Mouse (Mus musculus): ENCODE measurements around the gene Fkbp1a. TPM values are rescaled to one million over a fixed set of nuclear protein-coding genes. Genes with fewer than 3 reads are reported as not detected.
A peak's percentile ranks its signal among the peaks of the same experiment; 100 is the strongest.

The Fkbp1a gene
- polyA plus RNA-seq, 1 experiment from 2014 or later = 500 TPM

GRCm38 (mm10) chr2:151580945-151581344, 38.7 kb downstream of the Fkbp1a start:
- Histone ChIP-seq H3K27me3 (peaks cover 5% of the 10 kb centered on the region), H3K9ac (replicated peaks) (no peak overlapping the region), H3K36me3 (no peaks in the 10 kb centered on the region), H3K4me2 (replicated peaks) (no peak overlapping the region), H3K4me3 (no peak overlapping the region), H3K9me3 (no peaks in the 10 kb centered on the region), H3K27ac (replicated peaks) (no peak overlapping the region), H3K4me1 (peaks cover 7% of the 10 kb centered on the region)
- no peak for ATAC-seq (ENCODE audit: low FRiP score, low read depth)
- WGBS = 57% methylated on average over 1 of the region's 1 CpGs

DNA sequence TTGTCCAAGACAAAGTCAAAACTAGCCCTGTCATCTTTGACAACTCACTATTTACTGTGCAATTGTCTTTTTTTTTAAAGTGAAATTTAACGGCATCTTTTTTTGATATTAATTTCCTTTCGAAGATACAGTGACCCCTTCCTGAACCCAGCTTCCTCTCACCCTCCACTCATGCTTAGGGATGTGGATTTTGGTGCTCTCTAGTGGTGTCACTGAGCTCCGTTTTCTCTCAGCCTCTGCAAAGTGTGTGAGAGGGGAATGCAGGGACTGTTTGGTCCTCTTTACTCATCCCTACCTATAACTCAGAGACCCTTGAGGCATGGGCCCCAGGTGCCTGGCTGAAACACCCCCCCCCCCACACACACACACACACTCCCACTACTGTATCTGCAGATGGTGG, 43.7 kb downstream of the Fkbp1a start:
- ATAC-seq (ENCODE audit: low FRiP score, low read depth) = no peak
- Histone ChIP-seq H3K4me3 (no peak overlapping the region), H3K27me3 (no peaks in the 10 kb centered on the region), H3K4me2 (replicated peaks) (no peak overlapping the region), H3K4me1 (no peaks in the 10 kb centered on the region), H3K9me3 (no peaks in the 10 kb centered on the region), H3K36me3 (no peaks in the 10 kb centered on the region), H3K9ac (replicated peaks) (no peak overlapping the region), H3K27ac (replicated peaks) (no peak overlapping the region)
- 66% methylated on average over 3 of the region's 3 CpGs for WGBS

DNA sequence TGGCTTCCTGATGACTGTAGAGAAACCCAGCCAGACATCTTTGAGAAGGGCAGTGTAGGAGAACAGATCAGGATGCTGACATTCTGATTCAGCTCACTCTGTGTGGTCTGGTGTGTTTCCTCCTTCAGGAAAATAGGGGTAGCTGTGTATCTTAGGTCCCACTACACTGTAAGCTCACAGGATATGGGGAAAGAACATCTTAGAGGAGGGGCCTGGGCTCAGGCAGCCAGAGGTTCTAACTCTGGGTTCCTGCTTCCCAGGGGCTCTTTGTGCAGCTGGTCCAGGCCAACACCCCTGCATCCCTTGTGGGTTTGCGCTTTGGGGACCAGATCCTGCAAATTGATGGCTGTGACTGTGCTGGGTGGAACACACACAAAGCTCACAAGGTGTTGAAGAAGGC, 44.5 kb downstream of the Fkbp1a start:
- Histone ChIP-seq H3K27me3 (no peaks in the 10 kb centered on the region; the same call in 1 of the 2 replicates), H3K4me3 (no peak overlapping the region), H3K9ac (replicated peaks) (no peak overlapping the region), H3K36me3 (no peaks in the 10 kb centered on the region), H3K4me1 (no peaks in the 10 kb centered on the region), H3K9me3 (no peaks in the 10 kb centered on the region), H3K4me2 (replicated peaks) (no peak overlapping the region), H3K27ac (replicated peaks) (no peak overlapping the region)
- no peak for ATAC-seq (ENCODE audit: low FRiP score, low read depth)
- WGBS = 92% methylated on average over 1 of the region's 1 CpGs

DNA sequence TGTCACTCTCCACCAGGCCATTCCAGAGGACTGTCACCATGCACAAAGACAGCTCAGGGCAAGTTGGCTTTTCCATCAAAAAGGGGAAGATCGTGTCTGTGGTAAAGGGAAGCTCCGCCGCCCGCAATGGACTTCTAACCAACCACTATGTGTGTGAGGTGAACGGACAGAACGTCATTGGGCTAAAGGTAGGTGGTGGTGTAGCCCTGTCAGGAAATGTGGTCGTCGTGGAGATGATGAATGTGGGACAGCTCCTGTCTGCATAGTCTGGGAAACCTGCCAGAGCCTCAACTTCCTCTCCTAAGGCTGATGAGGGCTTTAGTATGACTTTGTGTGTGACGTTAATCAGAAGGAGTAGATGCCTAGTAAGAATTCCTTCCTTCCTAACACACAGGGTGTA, 45.0 kb downstream of the Fkbp1a start:
- ATAC-seq (ENCODE audit: low FRiP score, low read depth) = no peak

DNA sequence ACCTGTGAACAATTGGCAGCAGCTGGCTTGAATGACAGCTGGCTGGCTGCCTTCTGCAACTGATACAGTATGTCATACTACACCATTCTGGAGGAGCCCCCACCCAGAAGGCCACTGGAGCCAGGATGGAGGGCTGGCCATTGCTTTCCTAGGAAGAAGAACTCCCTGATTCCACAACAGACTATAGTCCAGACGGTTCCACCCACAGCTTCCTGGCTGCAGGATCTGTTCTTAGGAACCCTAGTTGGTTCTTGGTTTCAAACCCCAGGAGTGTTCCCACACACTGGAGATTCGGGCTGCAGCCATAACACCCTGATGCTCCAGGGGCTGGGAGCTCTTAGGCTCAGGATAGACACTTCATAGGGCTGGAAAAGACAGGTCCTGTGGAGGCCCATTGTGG, 55.8 kb downstream of the Fkbp1a start:
- H3K36me3 ChIP-seq = no peaks in the 10 kb centered on the region
- no peak overlapping the region for H3K9ac ChIP-seq (replicated peaks)
- no peak overlapping the region for H3K27ac ChIP-seq (replicated peaks)
- 0 out of 2 replicates have a peak, but pooled peaks cover 5% of the 10 kb centered on the region for H3K27me3 ChIP-seq
- no peak overlapping the region for H3K4me3 ChIP-seq
- WGBS = 72% methylated on average over 2 of the region's 2 CpGs
- peaks cover 4% of the 10 kb centered on the region for H3K4me1 ChIP-seq
- ATAC-seq (ENCODE audit: low FRiP score, low read depth) = no peak
- no peaks in the 10 kb centered on the region for H3K9me3 ChIP-seq
- no peak overlapping the region for H3K4me2 ChIP-seq (replicated peaks)

More for the DNA sequence above, 45.0 kb downstream of the Fkbp1a start:
- no peaks in the 10 kb centered on the region; the same call in 1 of the 2 replicates for H3K27me3 ChIP-seq
- no peaks in the 10 kb centered on the region for H3K4me1 ChIP-seq
- H3K4me2 ChIP-seq (replicated peaks) = no peak overlapping the region
- H3K9me3 ChIP-seq = no peaks in the 10 kb centered on the region
- H3K4me3 ChIP-seq = no peak overlapping the region
- WGBS = 84% methylated on average over 9 of the region's 9 CpGs
- H3K9ac ChIP-seq (replicated peaks) = no peak overlapping the region
- no peak overlapping the region for H3K27ac ChIP-seq (replicated peaks)
- no peaks in the 10 kb centered on the region for H3K36me3 ChIP-seq

- no peak overlapping the region for H3K4me2 ChIP-seq (replicated peaks)
- 0 out of 2 replicates have a peak, but pooled peaks cover 5% of the 10 kb centered on the region for H3K27me3 ChIP-seq
- H3K4me1 ChIP-seq = peaks cover 27% of the 10 kb centered on the region
- H3K9me3 ChIP-seq = no peaks in the 10 kb centered on the region
- no peak for ATAC-seq (ENCODE audit: low FRiP score, low read depth)
- H3K36me3 ChIP-seq = no peaks in the 10 kb centered on the region
- H3K9ac ChIP-seq (replicated peaks) = no peak overlapping the region
- H3K4me3 ChIP-seq = no peak overlapping the region
- 83% methylated on average over 4 of the region's 4 CpGs for WGBS
- H3K27ac ChIP-seq (replicated peaks) = no peak overlapping the region
Measured at GRCm38 (mm10) chr2:151602106-151602505, 59.8 kb downstream of the Fkbp1a start.

GRCm38 (mm10) chr2:151603630-151604029, 61.3 kb downstream of the Fkbp1a start:
- no peaks in the 10 kb centered on the region for H3K36me3 ChIP-seq
- H3K27me3 ChIP-seq = 0 out of 2 replicates have a peak, but pooled peaks cover 5% of the 10 kb centered on the region
- no peak overlapping the region for H3K9ac ChIP-seq (replicated peaks)
- no peak overlapping the region for H3K4me3 ChIP-seq
- ATAC-seq (ENCODE audit: low FRiP score, low read depth) = peak; percentile 78
- H3K4me1 ChIP-seq = peaks cover 27% of the 10 kb centered on the region
- H3K27ac ChIP-seq (replicated peaks) = peak overlapping the region; percentile 69
- H3K4me2 ChIP-seq (replicated peaks) = peak overlapping the region; percentile 13; the same call in 1 of the 2 replicates
- no peaks in the 10 kb centered on the region for H3K9me3 ChIP-seq
- WGBS = 4% methylated on average over 4 of the region's 4 CpGs

DNA sequence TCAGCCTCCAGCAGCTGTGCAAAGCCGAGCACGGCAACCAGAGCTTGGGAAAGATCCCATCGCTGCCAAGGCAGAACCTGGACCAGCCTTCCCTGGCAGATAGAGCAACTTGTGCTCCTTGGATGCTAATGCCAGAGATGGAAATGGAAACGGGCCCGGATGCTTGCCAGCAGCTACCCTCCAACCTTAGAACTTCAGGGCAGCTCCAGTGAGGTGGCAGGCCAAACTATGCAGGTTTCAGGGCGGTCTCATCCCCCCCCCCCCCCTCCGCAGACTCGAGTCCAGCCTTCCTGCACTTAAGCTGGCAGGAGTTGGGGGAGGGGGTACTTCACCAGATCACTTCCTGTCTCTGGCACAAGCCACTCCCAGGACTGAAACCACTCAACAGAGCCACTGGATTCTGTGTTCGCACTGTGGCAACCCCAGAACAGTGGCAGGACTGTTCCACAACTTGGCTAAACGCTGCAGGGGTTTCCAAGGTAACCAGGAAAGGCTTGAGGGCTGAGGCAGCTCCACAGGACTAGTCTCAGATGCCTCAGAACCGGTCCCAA, 63.2 kb downstream of the Fkbp1a start:
- Histone ChIP-seq H3K4me1 (peaks cover 33% of the 10 kb centered on the region), H3K27ac (replicated peaks) (no peak overlapping the region), H3K36me3 (no peaks in the 10 kb centered on the region), H3K9me3 (no peaks in the 10 kb centered on the region), H3K27me3 (no peaks in the 10 kb centered on the region), H3K4me2 (replicated peaks) (no peak overlapping the region), H3K9ac (replicated peaks) (no peak overlapping the region), H3K4me3 (no peak overlapping the region)
- WGBS = 47% methylated on average over 10 of the region's 11 CpGs
- peak; percentile 42 for ATAC-seq (ENCODE audit: low FRiP score, low read depth)

- H3K4me3 ChIP-seq = no peak overlapping the region
- no peak overlapping the region for H3K4me2 ChIP-seq (replicated peaks)
- no peaks in the 10 kb centered on the region for H3K27me3 ChIP-seq
- no peaks in the 10 kb centered on the region for H3K9me3 ChIP-seq
- ATAC-seq (ENCODE audit: low FRiP score, low read depth) = no peak
- no peak overlapping the region for H3K9ac ChIP-seq (replicated peaks)
- peaks cover 26% of the 10 kb centered on the region for H3K4me1 ChIP-seq
- H3K36me3 ChIP-seq = no peaks in the 10 kb centered on the region
- WGBS = 100% methylated on average over 1 of the region's 1 CpGs
- H3K27ac ChIP-seq (replicated peaks) = no peak overlapping the region
Measured at GRCm38 (mm10) chr2:151608435-151608834, 66.2 kb downstream of the Fkbp1a start.

GRCm38 (mm10) chr2:151609974-151610373, 67.7 kb downstream of the Fkbp1a start:
- no peaks in the 10 kb centered on the region for H3K36me3 ChIP-seq
- H3K4me2 ChIP-seq (replicated peaks) = no peak overlapping the region
- peak; percentile 36; the same call in 1 of the 2 replicates for ATAC-seq (ENCODE audit: low FRiP score, low read depth)
- no peaks in the 10 kb centered on the region for H3K9me3 ChIP-seq
- 0 out of 2 replicates have a peak overlapping the region, but pooled peaks have one; percentile 16 for H3K9ac ChIP-seq (replicated peaks)
- WGBS = 58% methylated on average over 3 of the region's 3 CpGs
- H3K27me3 ChIP-seq = no peaks in the 10 kb centered on the region
- no peak overlapping the region for H3K27ac ChIP-seq (replicated peaks)
- H3K4me3 ChIP-seq = no peak overlapping the region
- H3K4me1 ChIP-seq = peaks cover 16% of the 10 kb centered on the region

Other genes starting within 250 kb of the Fkbp1a start
- not detected in 2 replicates for gene 4921509C19Rik, start 66.3 kb upstream of the Fkbp1a start, polyA plus RNA-seq (2016; fragmentation: Nextera tagmentation; extraction: Ambion mirVana)
- 254 and 264 TPM in 2 replicates for gene Nsfl1c, start 48.3 kb upstream of the Fkbp1a start, polyA plus RNA-seq (2016; fragmentation: Nextera tagmentation; extraction: Ambion mirVana)
- gene Sdcbp2, start 30.1 kb downstream of the Fkbp1a start, polyA plus RNA-seq (2016; fragmentation: Nextera tagmentation; extraction: Ambion mirVana) = 0.33 and 0.50 TPM in 2 replicates
- 5.5 and 6.3 TPM in 2 replicates for gene Snph, start 90.1 kb downstream of the Fkbp1a start, polyA plus RNA-seq (2016; fragmentation: Nextera tagmentation; extraction: Ambion mirVana)
- not detected in 2 replicates for gene Rad21l, start 126.0 kb downstream of the Fkbp1a start, polyA plus RNA-seq (2016; fragmentation: Nextera tagmentation; extraction: Ambion mirVana)
- gene Tmem74b, start 159.5 kb downstream of the Fkbp1a start, polyA plus RNA-seq (2016; fragmentation: Nextera tagmentation; extraction: Ambion mirVana) = 7.8 and 8.0 TPM in 2 replicates
- 48.1 and 50.4 TPM in 2 replicates for gene Psmf1, start 201.7 kb downstream of the Fkbp1a start, polyA plus RNA-seq (2016; fragmentation: Nextera tagmentation; extraction: Ambion mirVana)

Data from midbrain, embryonic 12.5 days (tissue).